Mouse (Mus musculus): ENCODE measurements around the gene Tiam2.
A peak's percentile ranks its signal among the peaks of the same experiment; 100 is the strongest.

Tiam2 gene

GRCm38 (mm10) chr17:3405350-3406073 lies 79.1 kb downstream of the Tiam2 start:
- DNase-seq, result no peak

DNA sequence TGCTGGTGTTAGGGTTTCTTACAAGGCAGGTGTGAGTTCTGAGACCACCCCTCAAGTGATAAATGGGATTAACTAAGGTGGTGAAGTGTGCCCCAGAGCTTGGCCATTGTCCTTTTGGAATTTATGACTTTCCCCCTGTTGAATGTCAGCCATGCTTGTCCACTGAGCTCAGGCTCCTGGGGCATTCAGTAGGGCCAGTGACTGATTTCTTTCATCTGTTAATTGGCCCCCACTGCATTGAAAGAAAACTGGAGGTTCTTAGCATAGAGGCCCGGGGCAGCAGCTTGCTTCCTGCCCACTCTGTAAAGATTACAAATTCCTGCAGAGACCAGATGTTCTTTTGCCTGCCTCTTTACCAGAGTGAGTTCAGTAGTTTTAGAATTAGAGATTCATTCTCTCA lies 80.7 kb downstream of the Tiam2 start:
- DNase-seq, result no peak

DNA sequence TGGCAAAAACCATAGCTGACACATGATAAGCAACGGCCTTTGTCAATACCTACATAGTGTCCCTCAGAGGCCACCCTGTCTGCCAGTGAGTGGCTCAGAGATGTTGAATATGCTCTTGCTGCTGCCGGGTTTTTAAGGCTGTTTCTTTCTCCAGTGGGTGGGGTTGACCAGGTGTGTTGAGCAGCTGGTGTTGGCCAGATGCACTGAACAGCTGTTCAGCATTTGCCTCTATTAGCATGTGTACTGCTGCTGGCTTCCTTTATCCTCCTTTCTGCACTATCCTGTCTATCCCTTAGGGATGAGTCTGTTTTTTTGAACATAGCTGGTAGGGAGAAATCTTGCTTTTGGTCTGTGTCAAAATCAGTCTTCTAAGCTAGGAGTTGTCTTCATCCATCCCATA lies 83.9 kb downstream of the Tiam2 start:
- DNase-seq, result no peak

DNA sequence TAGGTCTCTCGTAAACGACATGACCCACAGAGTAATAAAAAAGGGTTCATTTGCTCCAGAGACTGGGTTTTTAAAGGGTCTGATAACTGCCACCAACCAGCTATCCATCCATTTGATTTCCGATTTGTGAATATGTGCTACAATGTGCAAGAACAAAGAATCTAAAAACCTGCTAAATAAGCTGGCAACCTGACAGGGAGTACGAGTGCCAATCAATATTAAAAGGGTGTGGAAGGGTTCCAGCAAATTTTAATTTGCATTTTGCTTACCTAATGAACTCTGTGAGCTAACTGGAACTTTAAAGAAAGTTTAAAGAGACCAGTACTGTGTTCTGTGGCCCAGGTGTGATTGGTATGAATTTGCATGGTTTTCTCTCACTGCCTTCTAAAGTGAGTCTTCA lies 86.4 kb downstream of the Tiam2 start:
- DNase-seq, result no peak

- DNase-seq, result no peak
Observed at GRCm38 (mm10) chr17:3415580-3415979, 89.2 kb downstream of the Tiam2 start.

DNA sequence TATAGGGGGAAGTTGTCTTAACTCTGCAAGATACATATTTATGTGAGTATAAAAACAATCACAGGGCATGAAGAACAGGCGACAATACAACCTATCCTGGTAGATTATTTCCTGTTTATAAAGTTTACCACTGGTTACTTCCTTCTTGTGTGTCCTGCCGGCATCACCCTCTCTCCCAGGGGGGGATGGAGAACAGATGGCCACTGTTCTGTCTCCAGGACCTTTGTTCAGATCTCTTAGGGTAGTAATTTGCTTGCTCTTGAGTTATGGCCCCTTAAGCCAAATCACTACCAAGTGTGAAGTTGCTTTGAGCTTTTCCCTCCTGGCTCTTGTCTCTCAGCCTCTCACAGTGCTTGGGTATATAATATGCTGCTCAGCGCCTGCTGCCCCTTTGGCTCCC lies 90.0 kb downstream of the Tiam2 start:
- no peak for DNase-seq

DNA sequence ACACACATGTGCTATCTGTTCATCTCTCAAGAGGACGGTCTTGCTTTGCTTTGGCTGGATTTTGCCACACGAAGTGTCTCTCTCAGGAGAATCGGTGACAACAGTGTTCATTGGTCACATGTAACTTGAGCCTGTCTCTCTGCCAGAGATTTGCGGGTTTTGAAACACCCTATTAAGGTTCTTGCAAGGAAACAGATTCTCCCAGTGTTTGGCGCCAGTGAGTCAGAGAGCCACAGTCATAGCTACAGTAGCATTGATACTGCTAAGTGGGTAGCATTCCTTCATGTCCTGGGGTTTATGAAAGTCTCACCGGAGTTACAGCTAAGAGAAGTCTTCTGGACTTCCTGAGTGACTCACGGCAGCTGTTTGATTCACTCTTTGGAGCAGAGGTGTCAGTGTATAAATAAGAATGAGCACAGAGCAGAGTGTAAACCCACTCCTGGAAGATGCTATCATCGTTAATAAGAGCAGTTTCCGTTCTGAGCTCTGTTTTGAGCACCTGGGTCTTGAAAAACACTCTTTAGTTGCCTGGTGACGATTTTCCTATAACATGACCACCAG lies 93.1 kb downstream of the Tiam2 start:
- DNase-seq, result no peak

GRCm38 (mm10) chr17:3420148-3420547 lies 93.8 kb downstream of the Tiam2 start:
- DNase-seq, result no peak

DNA sequence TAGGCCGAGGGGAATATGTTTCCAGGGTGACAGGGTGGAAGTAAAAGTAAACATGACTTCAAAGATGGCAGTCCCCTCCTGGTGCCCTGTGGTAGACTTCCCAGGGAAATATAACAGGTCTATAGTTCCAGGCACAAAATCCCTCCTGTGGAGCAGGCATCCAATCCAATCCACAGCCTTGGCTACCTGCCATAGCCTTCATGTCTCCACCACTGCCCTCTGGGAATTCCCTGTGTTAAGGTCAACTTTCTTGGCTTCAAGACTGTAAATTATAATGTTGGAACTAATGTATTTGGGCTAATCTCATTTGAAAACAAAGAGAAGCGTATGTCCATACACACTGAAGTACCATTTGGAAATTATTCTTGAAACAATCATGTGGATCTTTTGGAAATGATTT lies 97.0 kb downstream of the Tiam2 start:
- DNase-seq, result no peak

DNA sequence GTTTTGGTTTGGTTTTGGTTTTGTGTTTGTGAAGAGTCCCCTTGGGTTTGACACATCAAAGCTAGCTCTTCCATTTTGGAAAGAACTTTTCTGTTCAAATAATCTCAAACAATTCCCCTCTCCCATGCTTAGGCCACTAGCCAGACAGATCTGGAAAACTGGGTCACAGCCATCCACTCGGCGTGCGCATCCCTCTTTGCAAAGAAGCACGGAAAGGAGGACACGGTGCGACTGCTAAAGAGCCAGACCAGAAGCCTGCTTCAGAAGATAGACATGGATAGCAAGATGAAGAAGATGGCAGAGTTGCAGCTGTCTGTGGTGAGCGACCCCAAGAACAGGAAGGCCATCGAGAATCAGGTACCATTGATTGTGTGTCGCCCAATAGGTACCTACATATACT lies 102.3 kb downstream of the Tiam2 start:
- no peak for DNase-seq

GRCm38 (mm10) chr17:3432590-3433498 lies 106.5 kb downstream of the Tiam2 start:
- DNase-seq, result no peak

- no peak for DNase-seq
Observed at GRCm38 (mm10) chr17:3433521-3434271, 107.3 kb downstream of the Tiam2 start.

- DNase-seq, result no peak
Observed at GRCm38 (mm10) chr17:3435299-3435698, 108.9 kb downstream of the Tiam2 start.

- DNase-seq, result no peak
Observed at GRCm38 (mm10) chr17:3436841-3437515, 110.6 kb downstream of the Tiam2 start.

GRCm38 (mm10) chr17:3442526-3443401 lies 116.4 kb downstream of the Tiam2 start:
- no peak for DNase-seq

DNA sequence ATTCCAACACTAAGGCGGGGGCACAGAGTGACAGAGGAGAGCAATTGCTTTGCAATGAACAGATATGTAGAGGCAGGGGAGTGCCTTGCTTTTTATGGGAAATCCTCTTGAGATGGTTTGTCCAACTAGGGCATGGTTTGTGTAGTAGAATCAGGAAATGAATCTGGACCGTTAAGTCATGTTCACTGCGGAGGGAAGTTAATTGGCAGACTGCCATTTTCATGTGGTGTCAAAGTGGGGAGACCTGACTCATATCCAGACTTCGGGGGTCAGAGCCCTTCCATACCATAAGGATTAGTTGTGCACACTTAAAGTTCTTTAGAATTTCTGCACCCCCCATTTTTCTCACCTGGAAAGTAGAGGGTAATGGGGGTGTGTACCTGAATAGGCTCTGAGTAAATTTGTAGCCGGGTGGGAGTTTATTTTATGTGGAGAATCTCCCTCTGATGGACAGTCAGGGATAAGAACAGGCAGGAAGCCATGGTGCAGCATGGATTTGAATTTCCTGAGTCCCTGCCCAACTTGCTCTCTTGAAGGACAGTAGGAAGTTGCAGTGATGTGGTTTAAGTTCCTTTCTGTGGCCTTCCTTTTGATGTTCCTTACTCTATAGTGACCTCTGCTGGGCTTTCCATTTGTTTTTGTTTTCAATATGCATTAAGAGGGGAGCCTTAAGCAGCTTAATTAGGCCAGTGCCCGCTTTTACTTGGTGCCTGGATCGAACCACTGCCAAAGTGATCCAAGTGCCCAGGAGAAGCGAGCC lies 120.0 kb downstream of the Tiam2 start:
- DNase-seq, result no peak

GRCm38 (mm10) chr17:3448725-3449124 lies 122.4 kb downstream of the Tiam2 start:
- peak; percentile 71 to 76 for DNase-seq

- DNase-seq, result peak; percentile 77 to 80
Observed at GRCm38 (mm10) chr17:3451077-3451476, 124.7 kb downstream of the Tiam2 start.

DNA sequence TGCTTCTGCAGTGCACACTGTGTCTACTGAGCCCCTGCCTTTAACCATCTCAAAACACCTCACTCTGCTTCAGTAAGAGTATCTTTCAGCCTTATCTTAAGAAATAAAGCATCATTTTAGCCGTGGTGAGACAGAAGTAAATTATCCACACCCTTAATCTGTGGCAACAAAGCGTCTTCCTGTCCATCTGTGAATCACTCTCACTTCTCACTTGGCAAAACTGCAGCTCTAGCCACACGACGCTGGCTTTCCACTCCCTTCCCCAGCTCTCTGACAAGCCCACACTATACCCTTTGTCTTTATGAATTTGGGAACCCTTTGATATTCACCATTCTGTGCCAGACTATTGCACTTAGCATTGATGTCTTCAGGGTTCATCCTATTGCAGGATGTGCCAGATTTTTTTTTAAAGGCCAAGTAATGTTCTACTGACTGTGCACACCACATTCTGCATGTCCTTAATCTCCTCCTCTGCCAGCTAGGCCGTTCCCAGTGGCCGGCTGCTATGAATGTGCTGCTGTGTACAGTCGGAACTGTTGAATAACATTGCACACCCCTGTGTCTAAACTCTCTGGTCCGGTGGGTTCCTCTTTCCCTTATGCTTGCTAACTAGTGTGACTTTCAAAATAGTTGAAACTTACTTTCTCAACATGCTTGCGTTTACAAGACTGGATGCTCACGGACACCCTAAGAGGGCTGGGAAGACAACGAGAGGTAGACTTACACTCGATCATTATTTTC lies 126.4 kb downstream of the Tiam2 start:
- DNase-seq, result no peak

GRCm38 (mm10) chr17:3453946-3454345 lies 127.6 kb downstream of the Tiam2 start:
- no peak for DNase-seq

Data from B cell, adult 2 months (primary cell).